Mouse (Mus musculus) stomach, embryonic 14.5 days (tissue): Measurements from ENCODE around the gene Arpp21. TPM values are rescaled to one million over a fixed set of nuclear protein-coding genes. Genes with fewer than 3 reads are reported as not detected.

Experiments
- ATAC-seq: fragments of 200-750 bp; cut with Nextera tagmentation; 2 replicates; pipeline ENCODE4 v1.8.0; 2017; ENCODE audit warnings: low read depth, moderate TSS enrichment; ENCODE audit not compliant: insufficient number of reproducible peaks, insufficient read depth, low FRiP score
- H3K27ac ChIP-seq: fragments of 300-500 bp; sonication (generic); 2 replicates; pipeline ENCODE4 v1.5.1; 2014; ENCODE audit warnings: mild to moderate bottlenecking, low read length, moderate library complexity, mixed read lengths
- H3K27me3 ChIP-seq: fragments of 300-500 bp; sonication (generic); 2 replicates; pipeline ENCODE4 v1.6.1; 2014; ENCODE audit warnings: low read length, control low read depth, mixed read lengths; ENCODE audit not compliant: control insufficient read depth, insufficient read depth
- H3K36me3 ChIP-seq: fragments of 300-500 bp; sonication (generic); 2 replicates; pipeline ENCODE4 v1.6.1; 2014; ENCODE audit warnings: mild to moderate bottlenecking, control low read depth, low read length, moderate library complexity, mixed read lengths; ENCODE audit not compliant: control insufficient read depth, insufficient read depth
- H3K4me1 ChIP-seq: fragments of 300-500 bp; sonication (generic); 2 replicates; pipeline ENCODE4 v1.6.1; 2014; ENCODE audit warnings: low read length, control low read depth, mixed read lengths; ENCODE audit not compliant: control insufficient read depth, insufficient read depth
- H3K4me2 ChIP-seq: fragments of 300-500 bp; sonication (generic); replicated peaks from 2 replicates; pipeline ENCODE4 v1.6.1; 2014; ENCODE audit warnings: low read depth, low read length, control low read depth
- H3K4me3 ChIP-seq: fragments of 300-500 bp; sonication (generic); 2 replicates; pipeline ENCODE4 v1.5.1; 2014; ENCODE audit warnings: low read depth, low read length, control low read depth
- H3K9ac ChIP-seq: fragments of 300-500 bp; sonication (generic); replicated peaks from 2 replicates; pipeline ENCODE4 v1.6.1; 2014; ENCODE audit warnings: low read depth, mild to moderate bottlenecking, control low read depth, low read length, moderate library complexity, mixed read lengths
- H3K9me3 ChIP-seq: fragments of 300-500 bp; sonication (generic); 2 replicates; pipeline ENCODE4 v1.6.1; 2016; ENCODE audit warnings: low read depth, low read length, control low read depth; ENCODE audit not compliant: control insufficient read depth
- WGBS: fragments of 180-500 bp; shearing (Covaris S2); extraction: QIAGEN DNeasy Blood & Tissue Kit; methylation state at CpG from one replicate; pipeline ENCODE4 v1.1.7; 2014; 5-methylcytosine and 5-hydroxymethylcytosine counted together
- microRNA-seq: library from miRNA; unstranded; fragments of <30 nt; microRNA quantifications from one replicate; pipeline ENCODE4, GENCODE M21; 2016
- polyA plus RNA-seq: library from polyadenylated mRNA; unstranded; fragments of >200 nt; fragmentation: Nextera tagmentation; extraction: Ambion mirVana; gene quantifications from 2 replicates; pipeline ENCODE4 v1.2.1, GENCODE M21; 2014

Gene Arpp21
- polyA plus RNA-seq, 1 experiment from 2014 or later = 1.2 TPM

DNA sequence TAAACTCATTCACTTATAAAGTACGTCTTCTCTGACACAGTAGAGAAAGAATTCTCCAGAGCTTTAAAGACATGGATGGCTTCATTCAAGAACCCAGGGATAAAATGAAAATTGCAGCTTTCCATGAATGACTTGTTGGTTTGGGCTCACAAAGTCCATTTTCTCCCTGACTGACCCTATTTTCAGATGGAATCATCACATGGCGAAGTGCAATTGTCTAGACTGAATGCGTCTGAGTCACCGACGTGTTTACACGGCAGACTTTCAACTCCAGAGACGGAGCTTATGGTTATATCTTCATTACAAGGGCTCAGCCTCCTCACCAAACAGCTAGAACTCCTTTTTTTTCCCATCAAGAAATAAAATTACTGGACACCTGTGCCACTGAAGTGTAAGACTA, 203.6 kb downstream of the Arpp21 start:
- Histone ChIP-seq H3K4me3 (no peak overlapping the region), H3K4me2 (no peak overlapping the region), H3K9ac (no peak overlapping the region), H3K4me1 (no peaks in the 10 kb centered on the region), H3K36me3 (no peaks in the 10 kb centered on the region), H3K27me3 (no peaks in the 10 kb centered on the region), H3K9me3 (no peaks in the 10 kb centered on the region), H3K27ac (no peak overlapping the region)
- WGBS = 79% methylated on average over 7 of the region's 7 CpGs
- ATAC-seq = no peak

GRCm38 (mm10) chr9:112023562-112024015, 212.1 kb downstream of the Arpp21 start:
- H3K27ac ChIP-seq = no peak overlapping the region
- no peak for ATAC-seq
- no peak overlapping the region for H3K9ac ChIP-seq
- WGBS = 71% methylated on average over 8 of the region's 8 CpGs
- H3K27me3 ChIP-seq = no peaks in the 10 kb centered on the region
- H3K9me3 ChIP-seq = no peaks in the 10 kb centered on the region
- no peaks in the 10 kb centered on the region for H3K36me3 ChIP-seq
- no peaks in the 10 kb centered on the region for H3K4me1 ChIP-seq
- H3K4me3 ChIP-seq = no peak overlapping the region
- no peak overlapping the region for H3K4me2 ChIP-seq

GRCm38 (mm10) chr9:112023111-112023510, 212.6 kb downstream of the Arpp21 start:
- Histone ChIP-seq H3K36me3 (no peaks in the 10 kb centered on the region), H3K9ac (no peak overlapping the region), H3K27me3 (no peaks in the 10 kb centered on the region), H3K9me3 (no peaks in the 10 kb centered on the region), H3K27ac (no peak overlapping the region), H3K4me2 (no peak overlapping the region), H3K4me3 (no peak overlapping the region), H3K4me1 (no peaks in the 10 kb centered on the region)
- 82% methylated on average over 5 of the region's 5 CpGs for WGBS
- ATAC-seq = no peak

Small RNAs within 50 kb of the gene (microRNA-seq; reads per million reads assigned to microRNA genes)
- gene Mir128-2 = 26.0 reads per million, percentile 30 among the genes with 10 or more reads in this experiment
